Mouse (Mus musculus) ES-Bruce4 (cell line): Measurements from ENCODE around the gene Evi2b. TPM values are rescaled to one million over a fixed set of nuclear protein-coding genes. Genes with fewer than 3 reads are reported as not detected.

Source experiments
- H3K27ac ChIP-seq: 2 replicates; pipeline ENCODE4 v1.5.1; 2012; ENCODE audit warnings: low read length, inconsistent platforms; ENCODE audit not compliant: insufficient read depth
- H3K27me3 ChIP-seq: 2 replicates; pipeline ENCODE4 v1.6.1; 2012; ENCODE audit warnings: mild to moderate bottlenecking, low read length, inconsistent platforms; ENCODE audit not compliant: control insufficient read depth, poor library complexity, insufficient read depth, severe bottlenecking
- H3K36me3 ChIP-seq: 2 replicates; pipeline ENCODE4 v1.6.1; 2012; ENCODE audit warnings: inconsistent platforms, mild to moderate bottlenecking, low read length, moderate library complexity; ENCODE audit not compliant: control insufficient read depth, poor library complexity, insufficient read depth, severe bottlenecking
- H3K4me1 ChIP-seq: one replicate; pipeline ENCODE4 v1.8.1; 2011; ENCODE audit warnings: low read length; ENCODE audit not compliant: control insufficient read depth, insufficient read depth
- H3K4me3 ChIP-seq: 2 replicates; pipeline ENCODE4 v1.5.1; 2011; ENCODE audit warnings: low read depth, mild to moderate bottlenecking, low read length
- H3K9ac ChIP-seq: 2 replicates; pipeline ENCODE4 v1.6.1; 2012; ENCODE audit warnings: low read depth, mild to moderate bottlenecking, inconsistent platforms; ENCODE audit not compliant: poor library complexity, severe bottlenecking
- H3K9me3 ChIP-seq: replicated peaks from 2 replicates; pipeline ENCODE4 v1.6.1; 2012; ENCODE audit warnings: mild to moderate bottlenecking, low read length, inconsistent platforms; ENCODE audit not compliant: control insufficient read depth, poor library complexity, insufficient read depth, severe bottlenecking
- CTCF ChIP-seq: IDR thresholded peaks from one replicate; pipeline ENCODE4 v1.8.1; 2011; ENCODE audit warnings: low read depth, low read length
- EP300 ChIP-seq: IDR thresholded peaks from 2 replicates; pipeline ENCODE4 v1.6.1; 2011; ENCODE audit warnings: low read depth, low read length; ENCODE audit not compliant: insufficient read depth
- POLR2A ChIP-seq: IDR thresholded peaks from one replicate; pipeline ENCODE4 v1.8.1; 2011; ENCODE audit warnings: low read length; ENCODE audit not compliant: insufficient read depth
- polyA plus RNA-seq: library from polyadenylated mRNA; stranded (reverse); fragments of >200 nt; gene quantifications from 2 replicates; pipeline ENCODE4 v1.2.4, GENCODE M21; 2011; ENCODE audit warnings: low read depth; ENCODE audit not compliant: missing spikeins, insufficient read depth, insufficient read length

Evi2b gene
- polyA plus RNA-seq, 1 experiment: not detected

GRCm38 (mm10) chr11:79503845-79504244 is 19.7 kb downstream of the Evi2b start, which contains the start of gene Omg:
Gene Omg (minus strand): TSS chr11:79504084.
- TF ChIP-seq POLR2A (no peak), CTCF (no peak), EP300 (no peak)
- H3K27me3 ChIP-seq: no peaks in the 10 kb centered on the region
- H3K27ac ChIP-seq: no peak within 1 kb of the TSS
- H3K36me3 ChIP-seq: no peaks in the 10 kb centered on the region
- H3K9ac ChIP-seq: no peak within 1 kb of the TSS
- no peak within 1 kb of the TSS for H3K4me3 ChIP-seq
- H3K4me1 ChIP-seq: no peaks in the 10 kb centered on the region
- no peaks in the 10 kb centered on the region for H3K9me3 ChIP-seq

GRCm38 (mm10) chr11:79502917-79503316 is 20.6 kb downstream of the Evi2b start:
- Histone ChIP-seq H3K27ac (no peak overlapping the region), H3K4me1 (no peaks in the 10 kb centered on the region), H3K9ac (no peak overlapping the region), H3K9me3 (no peaks in the 10 kb centered on the region), H3K27me3 (no peaks in the 10 kb centered on the region), H3K36me3 (no peaks in the 10 kb centered on the region), H3K4me3 (no peak overlapping the region)
- no peak for TF ChIP-seq CTCF

- TF ChIP-seq CTCF (no peak), EP300 (no peak), POLR2A (no peak)
- Histone ChIP-seq H3K27ac (no peak overlapping the region), H3K4me3 (no peak overlapping the region), H3K27me3 (no peaks in the 10 kb centered on the region), H3K9ac (no peak overlapping the region), H3K9me3 (no peaks in the 10 kb centered on the region), H3K36me3 (no peaks in the 10 kb centered on the region), H3K4me1 (no peaks in the 10 kb centered on the region)
Measured at GRCm38 (mm10) chr11:79494976-79495800, 28.4 kb downstream of the Evi2b start.

GRCm38 (mm10) chr11:79484721-79485120 is 38.8 kb downstream of the Evi2b start:
- no peaks in the 10 kb centered on the region for H3K4me1 ChIP-seq
- H3K27ac ChIP-seq: no peak overlapping the region
- no peaks in the 10 kb centered on the region for H3K9me3 ChIP-seq
- no peak overlapping the region for H3K4me3 ChIP-seq
- no peaks in the 10 kb centered on the region for H3K27me3 ChIP-seq
- no peaks in the 10 kb centered on the region for H3K36me3 ChIP-seq
- no peak overlapping the region for H3K9ac ChIP-seq
- TF ChIP-seq CTCF (no peak), EP300 (no peak), POLR2A (no peak)

GRCm38 (mm10) chr11:79483876-79484528 is 39.6 kb downstream of the Evi2b start:
- Histone ChIP-seq H3K36me3 (no peaks in the 10 kb centered on the region), H3K9ac (no peak overlapping the region), H3K4me1 (no peaks in the 10 kb centered on the region), H3K27me3 (no peaks in the 10 kb centered on the region), H3K9me3 (no peaks in the 10 kb centered on the region), H3K4me3 (no peak overlapping the region), H3K27ac (peak overlapping the region; percentile 46; the same call in 1 of the 2 replicates)
- TF ChIP-seq CTCF (no peak), EP300 (no peak), POLR2A (no peak)

GRCm38 (mm10) chr11:79483392-79483791 is 40.2 kb downstream of the Evi2b start:
- TF ChIP-seq EP300 (no peak), POLR2A (no peak), CTCF (no peak)
- H3K27ac ChIP-seq: no peak overlapping the region
- H3K4me3 ChIP-seq: no peak overlapping the region
- H3K9ac ChIP-seq: no peak overlapping the region
- no peaks in the 10 kb centered on the region for H3K9me3 ChIP-seq
- H3K27me3 ChIP-seq: no peaks in the 10 kb centered on the region
- H3K36me3 ChIP-seq: no peaks in the 10 kb centered on the region
- no peaks in the 10 kb centered on the region for H3K4me1 ChIP-seq
